Mouse (Mus musculus): ENCODE measurements around the gene Tacstd2.
"Not testable (repeated sequence)": the region's sequence is repeated elsewhere in the genome, so short reads cannot be mapped to it uniquely, and the experiment has no call there.

Tacstd2 gene

DNA sequence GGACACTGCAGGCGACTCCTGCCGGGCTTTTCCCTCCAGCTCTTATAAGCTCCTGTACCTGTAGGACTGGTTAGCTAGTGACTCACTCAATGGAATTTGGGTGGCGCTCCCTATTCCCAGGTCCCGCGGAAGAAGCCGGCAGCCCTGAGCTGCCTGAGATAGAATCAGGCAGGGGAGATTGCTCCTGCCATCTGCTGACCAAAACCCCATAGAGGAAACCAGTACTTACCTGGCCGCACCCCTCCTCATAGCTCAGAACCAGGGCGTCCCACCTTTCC, at the start of gene Tacstd2:
TSS of gene Tacstd2 (minus strand) at position 20 of the 278 bp plus-strand sequence.
- no peak for DNase-seq (ENCODE audit: low read depth, low spot score)

DNA sequence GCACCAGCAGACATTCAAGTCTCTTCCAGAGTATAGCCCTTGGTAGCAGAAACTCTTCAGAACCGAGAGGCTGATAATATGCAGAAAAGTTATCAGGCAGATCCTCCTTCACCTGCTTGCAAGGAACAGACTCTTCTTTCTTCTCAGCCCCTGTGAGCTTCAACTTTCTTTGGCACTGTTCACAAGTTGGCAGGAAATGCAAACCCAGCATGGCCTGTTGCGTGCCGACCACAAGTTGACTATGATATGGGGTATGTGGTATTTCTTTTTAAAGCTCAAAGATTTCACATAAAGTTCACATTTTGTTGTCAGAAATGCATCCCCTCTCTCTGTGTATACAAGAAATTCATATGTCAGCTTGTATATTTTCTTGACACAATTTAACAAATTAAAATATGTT, 30.7 kb upstream of the Tacstd2 start:
- no peak for DNase-seq (ENCODE audit: low read depth, low spot score)

DNA sequence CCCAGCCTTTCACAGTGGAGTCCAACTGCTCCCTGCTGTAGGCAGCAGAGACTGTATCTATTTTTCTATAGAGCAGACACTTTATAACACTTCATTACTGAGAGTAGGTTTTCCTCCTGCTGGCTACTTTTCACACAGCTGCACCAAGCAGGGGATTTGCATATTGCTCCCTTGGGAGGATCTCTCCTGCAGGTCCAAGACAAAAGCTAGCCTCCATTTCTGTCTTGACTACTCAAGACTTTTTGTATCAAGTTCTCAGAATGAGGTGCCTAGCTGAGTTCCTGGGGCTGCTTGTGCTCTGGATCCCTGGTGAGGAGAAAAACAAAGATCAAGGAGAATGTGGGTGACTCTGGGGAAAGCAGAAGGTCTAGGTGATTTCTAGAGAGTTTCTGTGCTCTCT, 19.8 kb upstream of the Tacstd2 start:
- no peak for DNase-seq (ENCODE audit: low read depth, low spot score)

DNA sequence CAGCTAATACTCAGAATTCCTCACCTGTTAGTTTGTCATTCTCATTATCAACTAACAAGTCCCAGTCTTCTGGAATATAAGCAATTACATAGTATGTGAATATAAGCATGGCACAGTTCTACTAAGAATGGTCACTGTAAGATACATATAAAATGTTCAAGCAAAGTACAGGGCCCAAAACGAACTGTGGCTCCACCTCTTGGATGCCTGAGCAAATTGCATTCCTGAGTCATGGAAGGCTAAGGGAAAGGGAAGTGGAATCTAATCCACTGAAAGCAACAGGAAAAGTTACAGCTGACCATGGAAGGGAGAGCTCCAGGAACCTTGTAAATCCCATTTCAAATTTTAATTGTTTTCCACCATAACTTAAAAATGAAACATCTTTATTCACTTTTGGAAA, 14.0 kb upstream of the Tacstd2 start:
- DNase-seq (ENCODE audit: low read depth, low spot score) = no peak

DNA sequence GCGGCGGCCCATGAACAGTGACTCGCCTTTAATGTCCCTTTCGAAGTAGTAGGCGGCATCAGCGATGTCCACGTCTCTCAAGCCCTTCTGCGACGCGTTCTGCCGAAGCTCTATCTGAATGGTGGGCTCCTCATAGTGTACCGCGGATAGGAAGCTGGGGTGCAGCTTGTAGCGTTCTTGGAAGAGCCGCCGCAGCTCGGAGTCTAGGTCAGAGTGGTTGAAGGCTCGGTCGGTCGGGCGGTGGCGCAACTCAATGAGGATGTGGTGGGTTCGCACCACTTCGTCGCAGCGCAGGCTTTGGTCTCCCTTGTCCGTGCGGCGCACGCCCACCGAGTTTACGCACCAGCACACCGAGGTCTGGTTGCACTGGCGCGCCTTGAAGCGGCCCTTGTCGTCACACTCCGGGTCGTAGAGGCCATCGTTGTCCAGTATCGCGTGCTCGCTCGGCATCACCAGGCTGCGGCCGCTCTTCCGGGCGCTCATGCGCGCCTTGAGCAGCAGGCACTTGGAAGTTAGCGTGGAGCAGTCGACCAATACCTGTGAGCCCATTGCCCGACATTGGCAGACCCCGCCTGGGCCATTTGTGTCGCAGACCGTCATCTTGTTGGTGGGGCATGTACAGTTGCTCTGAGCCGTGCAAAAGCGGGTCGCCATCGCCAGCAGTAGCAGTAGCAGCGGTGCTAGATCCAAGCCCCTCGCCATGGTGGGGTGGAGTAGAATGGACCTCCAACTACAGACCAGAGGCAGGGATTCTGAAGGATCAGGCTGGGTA, 405 bp downstream of the Tacstd2 start:
- no peak for DNase-seq (ENCODE audit: low read depth, low spot score)

DNA sequence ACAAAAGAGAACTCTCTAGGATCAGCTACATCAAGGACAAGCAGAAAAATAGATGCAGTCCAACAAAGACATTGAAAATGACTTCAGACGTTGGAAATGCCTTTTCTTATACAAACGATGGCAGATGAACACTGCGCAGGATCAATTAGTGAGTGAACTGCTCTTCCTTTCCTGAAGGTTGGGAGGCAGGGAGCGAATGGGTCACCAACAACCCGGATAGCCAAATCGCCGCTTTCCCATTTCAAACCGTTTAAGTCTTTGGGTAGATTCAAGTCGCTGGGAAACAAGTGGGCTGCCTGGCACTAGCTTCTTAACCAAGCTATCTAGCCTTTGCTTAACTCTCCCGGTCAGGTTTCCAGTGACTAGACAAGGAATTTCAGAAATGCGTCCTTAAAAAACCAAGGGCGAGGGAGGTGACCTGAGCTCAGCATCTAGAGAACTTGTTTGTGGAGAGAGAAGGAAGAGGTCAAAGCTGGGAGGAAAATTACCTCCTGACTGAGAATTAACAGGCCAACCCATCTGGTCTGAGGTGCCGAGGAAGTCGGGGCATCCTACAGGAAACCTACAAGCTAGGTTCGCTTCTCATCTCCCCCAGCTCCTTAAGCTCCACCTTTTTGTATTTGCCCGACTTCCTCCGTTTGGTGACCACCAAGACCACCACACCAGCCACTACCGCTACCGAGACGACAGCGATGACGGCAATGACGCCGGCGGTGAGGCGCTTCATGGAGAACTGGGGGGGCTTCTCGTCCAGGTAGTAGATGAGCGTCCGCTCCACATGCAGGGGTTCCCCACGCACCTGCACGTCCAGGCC, 1.2 kb downstream of the Tacstd2 start:
- no peak for DNase-seq (ENCODE audit: low read depth, low spot score)

DNA sequence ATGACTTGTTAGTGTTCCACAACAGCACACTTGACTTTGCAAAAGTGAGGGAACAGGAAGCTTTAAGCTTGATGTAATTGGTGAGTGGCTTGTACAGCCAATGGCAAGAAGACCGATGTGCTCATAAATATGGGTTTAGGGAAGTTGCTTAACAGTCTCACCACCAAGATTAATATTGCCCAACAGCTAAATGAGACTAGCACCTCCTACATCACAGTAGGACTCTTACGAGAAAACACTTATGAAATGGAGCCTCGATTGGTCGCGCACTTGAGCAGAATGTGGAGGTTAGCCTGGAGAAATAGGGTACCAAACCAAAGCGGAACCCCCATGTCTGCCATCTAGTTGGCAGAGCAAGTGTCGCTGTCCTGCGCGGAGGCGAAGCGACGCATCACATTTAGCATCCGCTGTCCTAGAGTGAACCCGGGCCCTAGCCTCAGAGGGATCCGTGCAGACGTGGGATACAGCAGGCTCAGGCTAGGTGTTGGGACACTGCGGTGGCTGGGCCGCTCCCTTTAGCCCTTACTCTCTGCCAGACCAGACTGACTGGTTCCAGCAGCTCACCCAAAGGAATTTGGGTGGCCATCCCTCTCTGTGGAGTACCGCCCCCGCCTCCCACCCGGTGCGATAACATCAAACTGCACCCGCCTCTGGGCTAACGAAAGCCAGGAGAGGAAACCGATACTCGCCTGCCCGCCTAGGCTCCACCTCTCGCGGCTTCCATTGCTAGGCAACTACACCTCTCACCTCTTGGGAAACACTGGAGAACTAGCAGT, 2.7 kb downstream of the Tacstd2 start:
- DNase-seq (ENCODE audit: low read depth, low spot score) = no peak

DNA sequence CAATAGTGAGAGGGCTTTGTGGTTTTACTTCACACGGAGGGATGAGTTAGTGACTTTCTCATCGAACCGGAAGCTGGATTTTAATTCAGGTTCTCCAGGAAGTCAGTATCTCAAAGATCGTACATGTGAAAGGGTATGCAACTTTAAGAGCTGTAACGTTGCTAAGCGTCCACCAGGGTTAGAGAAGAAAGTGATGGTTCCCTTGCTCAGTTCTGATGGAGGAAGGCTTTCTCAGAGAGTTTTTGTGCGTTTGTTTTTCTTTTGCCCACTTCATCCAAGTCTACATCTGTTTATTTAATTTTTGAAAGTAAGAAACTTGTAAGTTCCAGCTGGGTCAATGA, 3.8 kb downstream of the Tacstd2 start:
- no peak for DNase-seq (ENCODE audit: low read depth, low spot score)

DNA sequence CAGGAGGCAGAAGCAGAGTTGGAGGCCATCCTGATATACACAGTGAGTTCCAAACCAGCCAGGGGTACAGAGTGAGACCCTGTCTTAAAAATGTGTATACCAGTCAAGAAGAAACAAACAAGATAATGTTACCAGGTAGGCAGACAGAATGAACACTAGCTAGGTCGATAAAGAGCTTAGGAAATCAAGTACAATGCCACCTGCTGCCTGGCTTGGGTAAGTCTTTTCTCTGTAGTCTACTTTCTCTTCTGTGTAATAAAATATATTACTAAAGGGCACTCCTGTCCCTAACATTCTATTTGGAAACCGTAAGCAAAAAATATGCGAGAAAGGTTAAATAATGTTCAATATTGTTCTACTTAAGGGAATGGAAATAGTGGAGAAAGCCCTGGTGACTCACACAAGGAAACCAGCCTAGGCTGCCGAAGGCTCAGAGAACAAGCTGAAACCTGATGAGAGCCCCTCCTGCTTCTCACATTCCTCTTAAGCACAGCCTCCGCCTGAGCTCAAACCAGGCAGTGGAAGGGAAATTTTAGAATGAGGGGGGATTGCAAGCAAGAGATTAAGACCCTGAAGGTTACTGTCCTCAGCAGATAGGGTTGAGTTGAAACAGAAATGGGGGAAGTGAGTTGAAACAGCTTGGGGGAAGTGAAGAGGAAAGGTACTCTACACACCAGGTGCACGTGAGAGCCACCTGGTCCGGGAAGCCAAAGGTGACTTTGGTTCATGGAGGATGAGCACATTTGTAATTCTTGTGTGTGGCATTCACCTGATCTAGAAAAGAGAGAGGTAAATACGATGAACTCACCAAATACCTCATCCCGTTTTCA, 4.4 kb downstream of the Tacstd2 start:
- DNase-seq (ENCODE audit: low read depth, low spot score) = no peak

DNA sequence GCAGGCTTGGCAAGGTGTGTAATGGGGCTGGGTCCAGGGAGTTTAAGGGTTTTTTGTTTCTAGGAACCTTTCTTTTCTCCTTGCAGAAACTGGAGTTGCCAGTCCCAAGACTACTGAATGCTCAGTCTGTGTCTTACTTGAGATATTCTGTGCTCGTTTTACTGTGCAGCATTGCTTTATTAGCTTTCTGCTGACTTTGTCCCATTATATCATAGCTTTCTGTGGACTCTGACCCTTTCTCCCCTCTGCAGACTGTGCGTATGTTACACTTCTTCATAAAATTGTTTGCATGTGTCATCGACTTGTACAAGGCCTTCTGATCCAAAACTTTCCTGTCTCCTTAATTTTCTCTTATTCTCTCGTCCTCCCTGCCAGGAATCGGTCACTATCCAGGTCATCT, 9.2 kb downstream of the Tacstd2 start:
- DNase-seq (ENCODE audit: low read depth, low spot score) = no peak

DNA sequence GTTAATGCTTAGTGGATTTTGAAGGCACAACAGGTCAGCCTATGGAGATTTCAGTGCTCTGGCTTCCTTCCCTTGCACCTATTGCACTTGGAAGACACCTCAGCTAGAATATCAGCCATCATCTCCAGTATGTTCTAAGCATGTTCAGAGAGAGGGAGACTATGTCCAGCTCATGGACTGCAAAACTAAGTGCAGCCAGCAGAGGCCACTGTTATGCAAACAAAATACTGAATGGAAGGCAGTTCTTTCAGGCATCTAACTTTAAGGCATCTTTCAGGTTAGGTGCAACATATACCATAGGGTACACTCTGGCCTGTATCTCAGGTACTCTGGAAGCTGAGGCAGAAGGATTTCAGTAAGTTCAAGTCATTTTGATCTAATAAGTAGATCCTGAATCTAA, 24.8 kb downstream of the Tacstd2 start:
- no peak for DNase-seq (ENCODE audit: low read depth, low spot score)

DNA sequence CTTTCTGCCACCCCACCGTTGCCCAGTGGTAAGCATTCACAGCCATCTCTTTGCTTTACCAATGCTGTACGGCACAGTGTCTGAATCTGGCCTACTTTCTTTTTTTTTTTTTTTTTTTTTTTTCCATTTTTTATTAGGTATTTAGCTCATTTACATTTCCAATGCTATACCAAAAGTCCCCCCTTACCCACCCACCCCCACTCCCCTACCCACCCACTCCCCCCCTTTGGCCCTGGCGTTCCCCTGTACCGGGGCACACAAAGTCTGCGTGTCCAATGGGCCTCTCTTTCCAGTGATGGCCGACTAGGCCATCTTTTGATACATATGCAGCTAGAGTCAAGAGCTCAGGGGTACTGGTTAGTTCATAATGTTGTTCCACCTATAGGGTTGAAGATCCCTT, 33.7 kb downstream of the Tacstd2 start:
- not testable (repeated sequence) for DNase-seq (ENCODE audit: low read depth, low spot score)

DNA sequence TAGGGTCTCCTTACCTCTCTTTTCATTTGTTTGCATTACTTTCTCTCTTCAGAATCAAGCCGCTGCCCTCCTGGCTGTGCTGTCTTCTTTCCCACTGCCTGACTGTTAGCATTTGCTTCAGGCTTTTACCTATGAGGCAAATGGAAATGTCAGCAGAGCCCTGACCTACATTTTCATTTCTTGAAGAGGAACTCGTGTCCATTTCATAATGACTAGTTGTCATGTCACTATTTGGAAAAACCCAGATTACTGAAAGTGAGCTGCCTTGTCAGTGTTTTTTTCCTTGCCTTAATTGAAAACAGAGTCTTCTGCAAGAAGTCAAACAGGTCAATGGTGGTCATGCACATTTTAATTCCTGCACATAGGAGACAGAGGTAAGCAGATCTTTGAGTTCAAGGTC, 43.8 kb downstream of the Tacstd2 start, which contains the start of gene Il23r:
TSS of gene Il23r (minus strand) at position 101 of the 400 bp plus-strand sequence.
- DNase-seq (ENCODE audit: low read depth, low spot score) = no peak

All from WW6 (cell line).